Mouse (Mus musculus) G1E (cell line): ENCODE measurements at regions not wholly inside any gene's neighbourhood (a gene's known extent, or its start where the extent isn't known, plus 50 kb on each side); places are given as distances from the start of the nearest gene placed in this dataset.

Experiments used
- ATAC-seq: 2 replicates; pipeline ENCODE4 v1.8.0; 2016; ENCODE audit warnings: mild to moderate bottlenecking; ENCODE audit not compliant: insufficient number of reproducible peaks, poor library complexity, low FRiP score, severe bottlenecking; ENCODE audit errors: extremely low read depth
- DNase-seq: peaks from one replicate; pipeline ENCODE4 v3.0.0; 2012; ENCODE audit warnings: low spot score
- H3K27me3 ChIP-seq: 2 replicates; pipeline ENCODE4 v1.6.1; 2012; ENCODE audit warnings: mild to moderate bottlenecking, low read length, inconsistent platforms; ENCODE audit not compliant: insufficient read depth
- H3K36me3 ChIP-seq: replicated peaks from 2 replicates; pipeline ENCODE3; 2012; ENCODE audit warnings: mild to moderate bottlenecking, inconsistent platforms
- H3K4me1 ChIP-seq: 2 replicates; pipeline ENCODE4 v1.6.1; 2012; ENCODE audit warnings: low read depth, low read length, inconsistent platforms, mixed read lengths; ENCODE audit not compliant: insufficient read depth
- H3K4me3 ChIP-seq: 2 replicates; pipeline ENCODE4 v1.5.1; 2012; ENCODE audit warnings: low read depth, mild to moderate bottlenecking, inconsistent platforms, low read length, moderate library complexity, mixed read lengths
- H3K9me3 ChIP-seq: replicated peaks from 2 replicates; pipeline ENCODE4 v1.6.1; 2012; ENCODE audit warnings: inconsistent platforms
- CTCF ChIP-seq: IDR thresholded peaks from 2 replicates; pipeline ENCODE4 v1.5.1; 2012; ENCODE audit warnings: low read depth, low read length, inconsistent platforms, mixed read lengths
- GATA1 ChIP-seq: IDR thresholded peaks from 2 replicates; pipeline ENCODE4 v1.6.1; 2012; ENCODE audit warnings: borderline replicate concordance, low read length, inconsistent platforms, mixed read lengths
- GATA2 ChIP-seq: IDR thresholded peaks from 2 replicates; pipeline ENCODE4 v1.6.1; 2012; ENCODE audit warnings: low read depth, low read length, inconsistent platforms, borderline replicate concordance
- POLR2AphosphoS5 ChIP-seq: IDR thresholded peaks from 2 replicates; pipeline ENCODE4 v1.6.1; 2012; ENCODE audit warnings: low read depth, low read length, inconsistent platforms; ENCODE audit not compliant: insufficient replicate concordance
- TAL1 ChIP-seq: conservative IDR thresholded peaks from 2 replicates; pipeline ENCODE4 v1.6.1; 2012; ENCODE audit warnings: low read depth, low read length, inconsistent platforms, mixed read lengths

- DNase-seq (no peak), ATAC-seq (no peak)
- Histone ChIP-seq H3K4me3 (no peak overlapping the region), H3K36me3 (no peaks in the 10 kb centered on the region), H3K27me3 (no peaks in the 10 kb centered on the region), H3K4me1 (no peaks in the 10 kb centered on the region), H3K9me3 (peaks cover 40% of the 10 kb centered on the region)
- TF ChIP-seq CTCF (no peak), POLR2AphosphoS5 (no peak), GATA1 (no peak), GATA2 (no peak), TAL1 (no peak)
Observed at GRCm38 (mm10) chr1:137373509-137374420, 413.5 kb upstream of the Nr5a2 start.

- Histone ChIP-seq H3K27me3 (no peaks in the 10 kb centered on the region), H3K4me3 (no peak overlapping the region), H3K9me3 (peaks cover 41% of the 10 kb centered on the region), H3K4me1 (no peaks in the 10 kb centered on the region), H3K36me3 (no peaks in the 10 kb centered on the region)
- TF ChIP-seq TAL1 (no peak), GATA1 (no peak), CTCF (no peak), POLR2AphosphoS5 (no peak), GATA2 (no peak)
- DNase-seq (no peak), ATAC-seq (no peak)
Observed at GRCm38 (mm10) chr1:137372236-137372635, 412.0 kb upstream of the Nr5a2 start.

GRCm38 (mm10) chr1:137364396-137364795 lies 404.1 kb upstream of the Nr5a2 start:
- H3K36me3 ChIP-seq, result no peaks in the 10 kb centered on the region
- H3K4me1 ChIP-seq, result no peaks in the 10 kb centered on the region
- TF ChIP-seq TAL1, result no peak
- TF ChIP-seq GATA1, result no peak
- TF ChIP-seq GATA2, result no peak
- TF ChIP-seq POLR2AphosphoS5, result no peak
- no peak for TF ChIP-seq CTCF
- ATAC-seq (no peak), DNase-seq (no peak)
- H3K9me3 ChIP-seq, result peaks cover 29% of the 10 kb centered on the region
- no peak overlapping the region for H3K4me3 ChIP-seq
- no peaks in the 10 kb centered on the region for H3K27me3 ChIP-seq

GRCm38 (mm10) chr1:137363969-137364368 lies 403.7 kb upstream of the Nr5a2 start:
- Histone ChIP-seq H3K4me3 (no peak overlapping the region), H3K27me3 (no peaks in the 10 kb centered on the region), H3K36me3 (no peaks in the 10 kb centered on the region), H3K4me1 (no peaks in the 10 kb centered on the region), H3K9me3 (peaks cover 29% of the 10 kb centered on the region)
- ATAC-seq, result no peak
- TF ChIP-seq TAL1 (no peak), CTCF (no peak), GATA1 (no peak), POLR2AphosphoS5 (no peak), GATA2 (no peak)
- DNase-seq, result no peak

GRCm38 (mm10) chr1:137363561-137363960 lies 403.3 kb upstream of the Nr5a2 start:
- TF ChIP-seq POLR2AphosphoS5, result no peak
- TF ChIP-seq CTCF, result no peak
- TF ChIP-seq TAL1, result no peak
- TF ChIP-seq GATA1, result no peak
- Histone ChIP-seq H3K4me1 (no peaks in the 10 kb centered on the region), H3K27me3 (no peaks in the 10 kb centered on the region), H3K4me3 (no peak overlapping the region), H3K9me3 (peaks cover 29% of the 10 kb centered on the region), H3K36me3 (no peaks in the 10 kb centered on the region)
- DNase-seq (no peak), ATAC-seq (no peak)

- Histone ChIP-seq H3K9me3 (peaks cover 38% of the 10 kb centered on the region), H3K4me3 (no peak overlapping the region), H3K4me1 (no peaks in the 10 kb centered on the region), H3K27me3 (no peaks in the 10 kb centered on the region), H3K36me3 (no peaks in the 10 kb centered on the region)
- no peak for DNase-seq
- TF ChIP-seq TAL1 (no peak), GATA1 (no peak), CTCF (no peak), POLR2AphosphoS5 (no peak), GATA2 (no peak)
- no peak for ATAC-seq
Observed at GRCm38 (mm10) chr1:137360688-137361570, 400.7 kb upstream of the Nr5a2 start.
